Mouse (Mus musculus) embryonic stem cell, embryonic (primary cell): ENCODE measurements around the gene Gpr176.

ENCODE experiments used
- CTCF ChIA-PET, 4 experiments: fragments of 300-600 bp in 2 of 4; fragments of 350-600 bp in 2 of 4; sonication (Branson Sonifier 250); formaldehyde crosslinking; loops; one replicate each; lab custom pipeline; 2022; ENCODE audit warnings: inconsistent platforms in 2 of 4; lab: Charles Lee
- POLR2A ChIA-PET, 4 experiments: fragments of 300-600 bp in 2 of 4; fragments of 350-600 bp in 2 of 4; sonication (Branson Sonifier 250); formaldehyde crosslinking; loops; one replicate each; lab custom pipeline; 2022; ENCODE audit warnings: antibody characterized with exemption in 4 of 4, inconsistent platforms in 1 of 4; lab: Charles Lee

The Gpr176 gene

GRCm38 (mm10) chr2:118388341-118389335 is 15.4 kb upstream of the Gpr176 start, which contains the start of gene Eif2ak4:
TSS of gene Eif2ak4 (plus strand) at chr2:118388618.
- CTCF ChIA-PET = interaction anchor here (0.6 to 1.2 kb wide), 11 partner anchors 15 to 629 kb away, joined by 3 to 5 read pairs (median 3); partner anchors contain the start of gene Gpr176 (in 1 of the 4)

DNA sequence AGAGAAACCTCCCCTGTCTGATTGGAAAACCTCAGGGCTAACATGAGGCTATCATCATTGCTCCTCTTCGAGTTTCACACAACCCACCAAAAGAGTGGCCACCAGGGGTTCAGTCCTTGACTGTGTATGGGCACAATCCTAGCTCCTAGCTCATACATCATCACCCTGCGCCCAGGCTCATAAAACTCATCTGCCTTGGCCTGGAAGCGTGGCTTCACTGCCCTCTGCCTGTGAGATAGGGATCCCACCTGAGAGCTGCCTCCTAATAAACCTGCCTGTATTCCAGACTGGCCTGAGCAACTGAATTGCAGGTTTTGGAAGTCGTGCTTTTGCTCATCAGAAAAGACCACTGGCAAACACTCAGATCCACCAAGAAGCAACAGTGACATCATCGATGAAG is 10.2 kb upstream of the Gpr176 start:
- ChIA-PET CTCF (interaction anchor here in 2 of 4 experiments (1.5 to 1.8 kb wide), 2 partner anchors 11 to 104 kb away, joined by 4 to 5 read pairs; partner anchors contain the start of gene Gpr176 (in 1 of the 2)), POLR2A (interaction anchor here in 1 of 4 experiments (1.5 kb wide), 1 partner anchor 10 kb away, joined by 5 read pairs; the partner anchor contains the start of gene Gpr176)

More at GRCm38 (mm10) chr2:118388341-118389335, 15.4 kb upstream of the Gpr176 start, which contains the start of gene Eif2ak4:
- POLR2A ChIA-PET = interaction anchor here in 3 of 4 experiments (0.5 to 3.0 kb wide), 33 partner anchors 8 to 473 kb away, joined by 3 to 19 read pairs (median 3); partner anchors contain the start of genes Gpr176 (in 2 of the 3), Fsip1 (in 1 of the 3), Ivd (in 1 of the 3) and Knstrn (in 1 of the 3)

DNA sequence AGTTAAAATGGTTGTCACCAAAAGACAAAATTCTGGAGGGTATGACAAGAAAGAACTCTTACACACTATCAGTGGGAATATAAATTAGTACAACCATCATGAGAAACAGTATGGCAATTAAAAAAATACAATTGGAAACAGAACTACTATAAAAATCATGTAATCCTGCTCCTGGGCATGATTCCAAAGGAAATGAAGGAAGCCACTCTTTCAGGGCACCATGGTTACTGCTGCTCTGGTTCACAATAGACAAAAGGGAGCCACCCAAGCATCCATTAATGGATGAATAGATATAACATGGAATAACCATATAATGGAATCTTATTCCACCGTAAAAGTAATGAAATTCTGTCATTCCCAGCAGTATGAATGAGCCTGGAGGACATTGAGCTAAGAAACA is 6.5 kb upstream of the Gpr176 start:
- CTCF ChIA-PET = no interaction called here
- POLR2A ChIA-PET = interaction anchor here in 1 of 4 experiments (0.6 to 1.1 kb wide), 2 partner anchors 8 to 344 kb away, joined by 3 read pairs; partner anchors contain the start of gene Eif2ak4

DNA sequence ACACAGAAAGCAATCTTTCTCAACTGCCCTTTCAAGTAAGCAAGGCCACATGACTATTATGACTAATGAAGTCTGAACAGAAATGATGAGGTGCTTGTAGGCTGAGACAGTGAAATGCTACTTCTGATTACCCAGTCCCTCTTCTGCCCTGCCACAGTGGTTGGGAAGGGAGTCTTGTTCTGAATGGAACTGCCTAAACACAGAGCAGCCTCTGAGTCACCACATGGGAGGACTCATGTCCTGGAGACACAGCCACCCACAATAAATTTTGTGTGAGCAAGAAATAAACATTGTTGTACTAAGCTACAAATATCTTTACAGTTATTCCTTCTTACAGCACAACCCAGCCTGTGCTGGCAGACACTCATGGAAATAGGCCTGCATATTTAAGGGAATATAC is 2.7 kb upstream of the Gpr176 start:
- CTCF ChIA-PET = no interaction called here
- POLR2A ChIA-PET = interaction anchor here in 1 of 4 experiments (1.4 kb wide), 1 partner anchor 13 kb away, joined by 5 read pairs; the partner anchor contains the start of gene Eif2ak4

DNA sequence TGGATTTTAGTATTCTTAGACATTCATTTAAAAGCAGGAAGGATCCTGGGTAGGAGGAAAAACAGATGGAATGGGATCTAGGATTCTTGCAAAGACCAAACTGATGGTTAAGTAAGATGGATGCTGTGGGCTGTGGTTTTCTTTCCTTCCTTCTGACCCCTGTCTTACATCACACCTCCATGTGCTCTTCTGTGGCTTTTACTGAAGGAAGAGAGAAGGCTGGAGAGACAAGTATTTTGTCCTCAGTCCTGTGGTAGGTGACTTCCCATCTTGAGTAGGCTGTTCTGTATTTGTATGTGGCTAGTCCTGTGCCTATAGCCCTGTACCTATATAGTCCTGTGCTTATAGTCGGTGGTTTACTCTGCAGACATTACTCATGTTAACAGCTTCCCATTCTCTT is 2.3 kb upstream of the Gpr176 start:
- POLR2A ChIA-PET = interaction anchor here in 1 of 4 experiments (1.4 kb wide), 1 partner anchor 13 kb away, joined by 5 read pairs; the partner anchor contains the start of gene Eif2ak4

GRCm38 (mm10) chr2:118373572-118374279 is 507 bp upstream of the Gpr176 start:
- POLR2A ChIA-PET = interaction anchor here (0.6 to 2.5 kb wide), 6 partner anchors 10 to 194 kb away, joined by 3 to 19 read pairs (median 4); partner anchors contain the start of gene Eif2ak4 (in 1 of the 4)

More for the DNA sequence above, 2.3 kb upstream of the Gpr176 start:
- CTCF ChIA-PET = no interaction called here

GRCm38 (mm10) chr2:118372561-118372900 is 688 bp downstream of the Gpr176 start:
- ChIA-PET POLR2A (interaction anchor here in 2 of 4 experiments (1.1 to 2.5 kb wide), 6 partner anchors 12 to 110 kb away, joined by 3 to 19 read pairs (median 4); partner anchors contain the start of gene Eif2ak4 (in 2 of the 2)), CTCF (interaction anchor here (0.6 to 1.4 kb wide), 10 partner anchors 11 to 651 kb away, joined by 3 to 6 read pairs (median 3); partner anchors contain the start of genes Fsip1 (in 1 of the 4) and Pak6 (in 1 of the 4))

More at GRCm38 (mm10) chr2:118373572-118374279, 507 bp upstream of the Gpr176 start:
- CTCF ChIA-PET = interaction anchor here in 3 of 4 experiments (0.5 to 1.4 kb wide), 4 partner anchors 10 to 1038 kb away, joined by 3 to 5 read pairs (median 4); partner anchors contain the start of gene Eif2ak4 (in 1 of the 3)

GRCm38 (mm10) chr2:118371841-118372240 is 1.4 kb downstream of the Gpr176 start:
- ChIA-PET POLR2A (interaction anchor here in 2 of 4 experiments (1.1 to 2.5 kb wide), 5 partner anchors 16 to 110 kb away, joined by 3 to 19 read pairs (median 3); partner anchors contain the start of gene Eif2ak4 (in 2 of the 2)), CTCF (interaction anchor here in 1 of 4 experiments (0.7 kb wide), 1 partner anchor 291 kb away, joined by 3 read pairs; the partner anchor contains the start of gene Pak6)

DNA sequence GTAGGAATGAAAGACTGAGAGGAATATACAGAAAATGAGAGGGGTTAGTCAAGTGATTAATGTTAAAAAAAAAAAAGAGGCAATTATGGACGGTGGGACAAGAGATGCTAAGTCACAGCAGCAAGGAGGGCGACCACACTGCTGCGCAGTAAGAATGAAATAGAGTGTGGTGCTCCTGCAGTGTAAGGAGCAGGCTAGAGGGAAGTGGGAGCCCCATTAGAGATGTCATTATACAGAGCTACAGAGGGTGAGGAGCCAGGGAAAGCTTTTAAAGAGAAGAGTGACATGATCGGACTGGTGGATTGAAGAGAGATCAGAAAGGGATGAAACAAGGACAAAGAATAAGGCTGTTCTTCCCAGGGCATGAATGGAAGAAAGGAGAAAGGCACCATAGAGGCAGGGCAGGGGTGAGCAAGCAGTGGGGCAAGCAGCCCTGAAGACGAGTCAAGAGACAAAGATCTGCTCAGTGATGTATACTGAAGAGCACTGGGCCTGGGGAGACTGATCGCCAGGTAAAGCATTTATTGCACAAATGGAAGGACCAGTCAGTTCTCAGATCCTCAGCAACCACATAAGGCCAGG is 18.0 kb downstream of the Gpr176 start:
- ChIA-PET POLR2A (no interaction called here), CTCF (no interaction called here)

DNA sequence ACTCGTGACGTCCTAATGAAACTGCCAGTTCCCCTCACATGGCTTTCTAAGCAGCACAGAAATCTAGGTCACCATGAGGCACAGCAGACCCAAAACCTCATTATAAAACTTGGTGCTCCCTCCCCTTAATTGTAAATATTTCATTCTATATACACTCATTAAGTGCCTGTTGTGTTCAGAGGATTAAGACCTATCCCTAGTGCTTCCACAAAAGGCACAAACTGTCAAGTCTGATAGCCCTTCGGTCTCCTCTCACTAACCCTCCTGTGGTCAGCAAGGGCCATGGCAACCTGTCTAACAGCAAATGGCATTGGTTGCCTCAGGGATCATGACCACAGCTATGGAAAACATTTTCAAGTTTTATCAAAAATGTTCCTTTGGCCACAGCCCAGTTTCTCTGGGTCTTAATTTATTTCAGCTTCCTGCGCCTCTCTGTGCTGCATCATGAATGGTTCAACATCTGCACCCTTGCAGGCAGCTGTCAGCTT is 19.3 kb downstream of the Gpr176 start:
- ChIA-PET CTCF (no interaction called here), POLR2A (no interaction called here)

GRCm38 (mm10) chr2:118353498-118353897 is 19.7 kb downstream of the Gpr176 start:
- ChIA-PET POLR2A (no interaction called here), CTCF (no interaction called here)

DNA sequence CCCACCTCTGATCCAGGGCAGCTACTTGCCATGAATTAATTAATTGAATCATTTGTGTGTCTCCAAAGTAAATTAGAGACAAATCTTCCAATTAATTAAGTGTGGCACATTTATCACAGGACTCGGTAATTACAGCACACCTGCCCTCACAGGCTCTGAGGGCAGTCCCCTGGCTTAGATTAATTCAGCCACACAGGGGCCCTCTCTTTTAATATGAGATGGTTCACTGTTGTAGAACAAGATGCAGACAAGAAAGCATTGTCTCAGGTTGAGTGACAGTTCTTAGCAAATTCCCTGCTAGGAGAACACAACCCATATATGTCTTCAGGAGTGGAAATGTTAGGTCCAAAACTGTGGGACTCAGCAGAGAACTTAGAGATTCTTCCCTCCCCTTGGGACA is 27.7 kb downstream of the Gpr176 start:
- POLR2A ChIA-PET = no interaction called here
- CTCF ChIA-PET = interaction anchor here in 1 of 4 experiments (0.6 kb wide), 1 partner anchor 855 kb away, joined by 4 read pairs; no protein-coding TSS in a partner anchor

- ChIA-PET CTCF (no interaction called here), POLR2A (interaction anchor here in 1 of 4 experiments (1.2 kb wide), 1 partner anchor 8 kb away, joined by 3 read pairs; no protein-coding TSS in a partner anchor)
Observed at GRCm38 (mm10) chr2:118343897-118344296, 29.3 kb downstream of the Gpr176 start.

GRCm38 (mm10) chr2:118341295-118341694 is 31.9 kb downstream of the Gpr176 start:
- ChIA-PET POLR2A (no interaction called here), CTCF (no interaction called here)

DNA sequence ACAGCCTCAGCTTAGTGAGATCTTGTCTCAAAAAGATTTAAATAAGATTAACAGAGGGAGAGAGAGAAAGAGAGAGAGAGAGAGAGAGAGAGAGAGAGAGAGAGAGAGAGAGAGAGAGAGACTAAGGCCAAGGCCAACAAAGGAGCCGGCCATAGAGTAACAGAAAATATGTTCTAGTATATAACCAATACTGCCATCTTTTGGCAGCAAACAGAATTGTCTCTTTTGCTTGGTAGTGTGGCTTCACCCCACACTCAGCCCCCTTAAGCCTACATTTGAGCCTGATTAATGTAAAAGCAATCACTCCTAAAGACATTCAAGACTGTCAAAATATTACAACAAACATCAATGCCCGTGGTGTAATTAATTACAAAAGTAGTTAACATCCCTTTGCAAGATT is 37.1 kb downstream of the Gpr176 start:
- ChIA-PET POLR2A (interaction anchor here in 1 of 4 experiments (0.6 to 0.9 kb wide), 2 partner anchors 8 to 43 kb away, joined by 3 read pairs; no protein-coding TSS in a partner anchor), CTCF (interaction anchor here (0.6 to 0.7 kb wide), 12 partner anchors 9 to 428 kb away, joined by 3 to 7 read pairs (median 4); no protein-coding TSS in a partner anchor)

DNA sequence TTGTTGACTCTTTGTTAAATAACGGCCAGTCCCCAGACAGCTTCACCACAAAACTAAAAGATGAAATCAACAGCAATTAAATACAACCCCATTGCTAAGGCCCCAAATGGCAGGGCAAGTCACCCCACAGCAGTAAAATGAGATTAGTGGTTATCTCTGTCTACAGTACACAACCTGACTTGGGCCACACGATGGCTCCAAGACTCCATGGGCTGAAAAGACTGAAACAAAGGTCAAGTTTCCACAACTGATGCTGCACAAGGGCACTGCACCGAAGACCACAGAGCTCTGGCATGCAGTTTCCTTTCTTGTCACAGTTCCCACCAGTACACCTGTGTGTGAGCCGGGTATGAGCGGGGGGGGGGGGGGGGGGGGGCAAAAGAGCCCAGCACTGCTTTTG is 50.6 kb downstream of the Gpr176 start:
- CTCF ChIA-PET = interaction anchor here in 2 of 4 experiments (0.6 to 0.7 kb wide), 3 partner anchors 41 to 902 kb away, joined by 3 to 10 read pairs (median 4); no protein-coding TSS in a partner anchor

GRCm38 (mm10) chr2:118321804-118322203 is 51.4 kb downstream of the Gpr176 start:
- CTCF ChIA-PET = interaction anchor here in 2 of 4 experiments (0.6 to 0.7 kb wide), 2 partner anchors 41 to 823 kb away, joined by 3 read pairs; no protein-coding TSS in a partner anchor
- POLR2A ChIA-PET = no interaction called here

More for the DNA sequence above, 50.6 kb downstream of the Gpr176 start:
- POLR2A ChIA-PET = interaction anchor here in 1 of 4 experiments (0.6 kb wide), 1 partner anchor 70 kb away, joined by 3 read pairs; no protein-coding TSS in a partner anchor
